Mouse (Mus musculus): ENCODE results near the gene Naxd.
A peak's percentile ranks its signal among the peaks of the same experiment; 100 is the strongest.
"Not testable (repeated sequence)": the region's sequence is repeated elsewhere in the genome, so short reads cannot be mapped to it uniquely, and the experiment has no call there.

Gene Naxd

DNA sequence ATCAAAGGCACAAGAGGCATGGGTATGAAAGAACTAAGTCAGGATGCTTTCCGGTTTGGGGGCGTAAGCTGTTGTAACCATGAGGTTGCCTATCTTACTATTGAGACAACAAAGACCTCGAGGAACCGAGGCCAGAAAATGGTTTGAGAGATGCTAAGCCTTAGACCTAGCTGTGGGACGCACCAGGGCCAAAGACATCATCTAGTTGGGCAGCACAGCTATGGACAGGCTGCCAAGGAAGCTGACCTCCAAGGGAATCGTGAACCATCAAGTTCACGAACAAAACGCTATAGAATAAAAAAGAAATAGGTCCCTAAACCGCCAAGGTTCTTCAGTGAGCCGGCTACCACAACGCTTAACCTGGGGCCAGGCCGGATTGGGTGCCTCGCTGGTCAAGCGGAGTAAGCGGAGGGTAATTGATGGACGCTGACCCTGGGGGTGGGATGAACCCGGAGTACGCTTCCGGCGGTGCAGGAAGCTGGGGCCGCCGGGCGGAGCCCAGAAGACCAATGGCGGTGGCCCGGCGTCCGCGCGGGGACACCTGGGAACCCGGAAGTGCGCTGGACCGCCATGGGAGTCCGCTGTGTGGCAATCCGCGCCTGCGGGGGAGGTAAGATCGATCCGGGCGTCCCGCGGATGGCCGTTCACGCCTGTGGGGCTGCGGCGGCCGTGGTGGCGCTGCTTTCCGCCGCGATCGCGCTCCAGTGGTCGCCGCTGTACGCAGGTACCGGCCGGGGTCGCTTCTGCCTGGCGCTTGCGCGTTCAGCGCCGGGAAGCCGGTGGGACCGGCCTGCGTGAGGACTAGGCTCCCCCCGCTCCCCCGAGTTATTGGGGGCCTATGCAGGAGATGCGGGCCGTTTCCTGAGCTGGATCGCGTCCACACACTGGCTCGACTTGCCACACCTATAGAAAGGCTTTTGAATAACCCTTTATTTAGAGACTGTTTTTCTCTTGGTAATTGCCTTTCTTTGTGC lies at the start of gene Naxd:
Gene Naxd (plus strand): TSS at position 490 of the 974 bp plus-strand sequence.
- peak; percentile 92 to 95 for DNase-seq

DNA sequence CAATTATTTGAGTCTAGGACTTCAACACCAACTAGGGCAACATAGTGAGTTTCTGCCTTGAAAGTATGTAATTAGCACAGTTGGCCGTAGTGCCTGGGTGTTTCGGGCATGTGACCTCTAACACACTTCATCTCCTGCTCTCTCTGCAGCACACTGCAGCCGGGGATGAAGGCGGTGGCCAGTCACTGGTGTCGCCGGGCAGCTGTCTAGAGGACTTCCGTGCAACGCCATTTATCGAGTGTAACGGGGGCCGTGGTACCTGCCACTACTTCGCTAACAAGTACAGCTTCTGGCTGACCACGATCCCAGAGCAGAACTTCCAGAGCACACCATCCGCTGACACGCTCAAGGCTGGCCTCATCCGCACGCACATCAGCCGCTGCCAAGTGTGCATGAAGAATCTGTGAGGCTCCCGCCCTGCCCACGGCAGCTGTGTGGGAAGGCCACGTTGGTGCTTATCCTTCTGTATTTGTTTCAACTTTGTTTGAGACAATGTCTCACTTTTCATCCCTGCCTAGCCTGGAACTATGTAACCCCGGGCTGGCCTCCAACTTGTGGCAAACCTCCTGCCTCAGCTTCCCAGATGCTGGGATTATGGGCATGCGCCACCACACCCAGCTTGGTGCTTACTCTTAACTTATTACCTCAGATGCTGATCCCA lies 49.3 kb upstream of the Naxd start:
- DNase-seq = no peak

DNA sequence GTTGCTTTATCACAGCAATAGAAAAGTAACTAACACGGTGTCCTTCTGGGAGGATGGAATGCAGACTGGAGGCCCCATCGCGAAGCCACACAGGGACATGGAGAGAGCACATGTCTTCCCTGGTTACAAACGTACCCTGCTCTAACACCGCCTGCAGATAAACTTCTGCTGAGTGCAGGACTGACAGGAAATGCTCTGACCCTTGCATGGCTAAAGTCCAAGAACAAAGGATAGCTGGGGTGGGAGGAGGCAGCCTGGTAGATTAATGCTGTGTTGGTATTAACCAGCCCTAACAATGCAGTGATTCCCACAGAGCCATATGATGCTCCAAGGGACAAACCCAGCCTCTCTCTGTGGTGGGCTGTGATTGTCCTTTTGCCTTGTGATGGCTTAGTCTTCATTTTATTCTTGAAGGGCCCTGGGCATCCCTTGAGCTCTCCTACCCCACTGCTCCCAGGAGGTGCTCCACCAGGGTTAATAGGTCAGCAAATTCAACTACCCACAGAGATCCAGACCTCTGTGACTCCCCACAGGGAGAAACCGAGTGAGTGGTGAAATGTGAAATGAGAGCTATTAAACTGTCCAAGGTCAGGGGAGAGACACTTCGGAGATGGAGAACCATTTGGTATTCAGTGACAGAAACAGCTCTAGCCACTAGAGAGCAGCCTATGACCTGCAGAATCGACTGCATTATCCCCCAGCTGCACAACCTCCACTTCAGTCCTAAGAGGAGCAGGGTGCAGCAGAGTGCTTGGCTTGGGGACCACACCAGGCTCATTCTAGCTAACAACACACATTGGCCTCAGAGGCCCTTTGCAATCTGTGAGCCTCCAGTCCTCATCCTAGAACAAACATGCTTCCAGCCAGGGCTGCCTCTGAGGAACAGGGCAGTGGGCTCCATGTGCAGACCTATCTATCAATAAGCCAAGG lies 46.9 kb upstream of the Naxd start:
- no peak for DNase-seq

DNA sequence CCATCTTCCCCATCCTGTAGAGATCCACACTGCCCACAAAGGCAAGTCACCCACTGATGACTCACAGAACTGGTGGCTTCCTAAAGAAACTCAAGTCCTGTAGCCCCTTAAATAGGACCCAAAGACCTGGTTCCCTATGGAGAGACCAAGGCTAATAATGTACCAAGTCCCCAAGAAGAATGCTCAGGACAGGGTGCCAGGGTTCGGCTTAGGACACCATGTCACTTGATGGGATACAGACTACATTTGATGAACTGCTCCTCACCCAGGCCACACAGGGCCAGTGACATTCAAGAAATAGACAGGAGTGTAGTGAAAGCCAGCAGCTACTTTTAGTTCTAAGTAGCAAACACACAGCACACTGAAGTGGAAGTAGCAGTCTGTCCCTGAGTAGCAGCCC lies 45.2 kb upstream of the Naxd start:
- DNase-seq = no peak

DNA sequence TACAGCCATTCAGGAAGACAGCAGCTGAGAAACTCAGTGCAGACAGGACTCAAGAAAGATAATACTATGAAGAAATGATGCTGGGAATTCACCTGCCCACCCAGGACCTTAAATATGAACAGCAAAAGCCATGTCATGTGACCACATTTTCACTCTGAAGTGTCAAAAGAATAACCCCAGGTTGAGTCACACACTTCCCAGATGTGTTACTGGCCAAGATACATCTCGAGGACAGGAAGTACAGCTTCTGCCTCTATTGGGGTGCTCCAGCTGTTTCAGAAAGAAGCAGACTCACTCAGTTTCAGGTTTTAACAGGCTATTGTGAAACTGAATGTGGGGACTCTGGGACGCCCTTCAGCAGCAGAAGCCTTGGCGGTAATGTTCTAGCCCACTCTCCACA lies 44.7 kb upstream of the Naxd start:
- DNase-seq = no peak

DNA sequence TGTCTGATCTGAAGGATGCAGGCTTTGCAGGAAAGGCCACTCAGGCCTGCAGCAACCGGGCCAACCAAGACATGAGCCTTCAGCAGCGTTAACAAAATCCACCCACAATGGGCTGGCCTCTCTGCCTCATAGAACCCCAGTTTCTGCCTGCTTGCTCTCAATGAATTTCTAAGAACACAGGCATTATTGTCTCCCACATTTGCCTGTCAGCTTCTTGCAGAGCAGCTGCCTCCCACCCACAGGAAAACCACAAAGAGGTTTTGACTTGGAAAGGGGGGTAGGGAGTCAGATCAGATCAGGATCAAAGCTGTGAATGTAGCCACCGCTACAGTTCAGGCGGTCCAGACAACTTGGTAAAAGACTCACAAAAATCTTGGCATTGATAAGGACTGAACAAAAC lies 44.3 kb upstream of the Naxd start:
- DNase-seq = no peak

DNA sequence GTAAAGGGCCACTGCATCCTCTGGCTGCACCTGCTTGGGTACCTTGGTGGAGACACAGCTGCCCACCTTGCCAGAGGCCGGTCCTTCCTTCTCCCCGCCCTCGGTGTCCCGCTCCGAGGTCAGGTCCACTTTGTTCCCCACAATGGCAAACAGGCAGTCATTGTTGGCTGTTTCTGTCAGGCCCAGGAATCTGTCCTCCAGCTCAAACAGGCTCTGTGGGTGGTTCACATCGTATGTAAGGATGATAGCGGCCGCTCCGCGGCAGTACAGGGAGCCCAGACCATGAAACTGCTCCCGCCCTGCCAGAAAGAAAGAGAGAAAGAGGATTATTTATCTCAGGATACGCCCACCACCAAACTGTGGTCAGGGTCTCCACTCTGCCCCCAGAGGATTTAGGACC lies 43.1 kb upstream of the Naxd start:
- DNase-seq = no peak

DNA sequence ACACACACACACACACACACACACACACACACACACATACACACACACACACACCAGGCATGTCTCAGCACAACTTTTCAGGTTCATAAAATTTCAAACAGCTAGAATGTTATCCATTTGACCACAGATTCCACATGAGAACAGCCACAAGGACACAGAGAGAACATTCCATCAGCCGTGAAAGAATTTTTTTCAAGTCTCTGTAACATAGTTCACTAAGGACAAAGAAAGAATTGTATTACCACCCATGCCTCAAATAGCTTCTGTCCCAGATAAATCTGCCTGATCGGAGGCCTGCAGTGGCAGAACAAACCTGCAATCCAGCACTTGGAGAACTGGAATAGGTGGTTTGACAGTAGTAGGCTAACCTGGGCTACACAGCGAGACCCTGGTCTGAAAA lies 40.0 kb upstream of the Naxd start:
- DNase-seq = no peak

DNA sequence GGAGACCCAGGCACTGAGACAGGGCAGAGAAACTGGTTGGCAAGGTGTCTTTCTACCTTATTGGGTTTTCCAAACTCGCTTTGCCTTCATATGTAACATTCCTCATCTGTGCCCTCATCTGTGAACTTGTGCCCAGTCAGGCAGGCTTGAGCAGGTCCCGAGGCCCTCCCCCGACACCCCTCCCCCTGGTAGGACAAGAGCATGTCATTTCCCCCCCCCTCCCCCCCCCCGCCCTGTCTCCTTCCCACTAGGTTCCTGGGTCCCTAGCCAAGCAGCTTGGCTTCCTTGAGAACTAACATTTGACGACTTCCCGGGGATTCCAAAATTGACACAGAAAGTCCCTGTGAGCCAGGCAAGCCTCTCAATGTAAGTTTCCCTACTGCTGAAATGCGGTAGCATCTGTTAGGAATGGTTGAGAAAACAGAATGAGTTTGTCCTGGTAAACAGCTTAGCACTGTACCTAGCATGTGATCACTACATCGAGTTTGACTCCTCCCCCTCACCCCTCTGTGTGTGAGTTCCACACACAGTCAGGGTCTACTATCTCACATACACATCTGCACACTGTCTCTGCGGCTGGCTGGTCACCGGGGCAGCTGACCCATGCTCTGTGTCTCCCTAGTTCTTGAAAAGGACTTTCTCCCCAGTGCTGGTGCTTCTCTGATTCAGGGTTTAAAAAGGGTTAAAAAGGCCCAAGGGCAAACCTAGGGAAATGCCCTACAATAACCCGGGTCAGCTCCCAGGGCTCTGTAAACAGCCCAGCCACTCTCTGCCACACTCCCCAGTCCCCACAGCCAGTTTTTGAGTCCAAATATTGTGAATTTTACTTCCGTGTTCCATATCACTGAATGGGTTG lies 39.1 kb upstream of the Naxd start:
- DNase-seq = peak; percentile 20 to 56

DNA sequence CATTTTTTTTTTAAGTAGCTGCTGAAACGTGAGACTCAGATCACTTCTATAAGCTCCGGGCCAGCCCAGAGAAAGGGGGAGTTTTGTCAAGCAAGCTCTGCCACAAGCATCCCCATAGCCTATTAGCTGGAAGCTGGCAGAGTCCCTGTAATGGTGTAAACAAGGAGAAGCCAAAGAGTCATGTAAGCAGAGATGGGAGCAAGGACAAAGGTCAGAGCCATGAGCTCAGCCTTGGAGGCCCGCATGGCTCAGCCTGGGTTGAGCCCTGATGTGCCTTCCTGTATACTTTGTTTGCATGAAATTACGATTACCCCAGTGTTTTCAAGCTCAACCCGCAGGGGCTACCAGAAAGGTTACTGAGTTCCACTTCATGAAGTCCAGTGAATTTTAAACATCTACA lies 38.3 kb upstream of the Naxd start:
- DNase-seq = no peak

DNA sequence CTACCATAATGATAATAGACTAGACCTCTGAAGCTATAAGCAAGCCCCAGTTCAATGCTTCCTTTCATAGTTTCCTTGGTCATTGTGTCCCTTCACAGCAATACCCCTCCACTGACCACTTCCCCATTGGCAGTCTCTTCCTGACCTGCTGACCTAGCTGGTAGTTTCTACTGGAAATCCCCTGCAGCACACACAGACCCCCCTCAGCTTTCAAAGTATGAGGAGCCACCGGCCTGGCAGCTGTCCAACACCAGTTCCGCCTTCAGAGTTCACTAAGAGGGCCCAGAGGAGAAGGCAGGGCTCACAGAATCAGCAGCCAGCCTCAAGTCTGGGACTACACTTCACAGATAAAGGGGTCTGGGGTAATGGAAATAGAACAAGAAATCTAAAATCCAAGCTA lies 36.4 kb upstream of the Naxd start:
- peak; percentile 54 to 63 for DNase-seq

DNA sequence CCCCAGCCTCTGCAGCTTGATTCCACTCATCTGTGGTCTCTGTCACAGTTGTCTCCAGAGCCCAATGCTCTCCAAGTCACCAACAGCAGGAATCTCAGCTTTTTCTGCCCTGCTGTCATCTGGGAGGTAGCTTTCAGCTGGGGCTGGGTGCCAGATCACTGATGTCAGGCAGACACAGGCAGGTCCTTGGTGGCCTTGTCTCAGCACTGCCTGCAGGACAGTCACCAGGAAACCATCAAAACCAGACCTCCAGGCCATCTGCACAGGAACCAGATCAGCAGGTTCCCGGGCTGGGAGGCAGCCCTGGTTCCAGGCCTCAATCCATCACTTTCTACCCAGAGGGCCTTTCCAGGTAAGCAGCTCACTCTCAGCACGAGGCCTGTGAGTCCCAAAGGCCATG lies 35.5 kb upstream of the Naxd start:
- no peak for DNase-seq

DNA sequence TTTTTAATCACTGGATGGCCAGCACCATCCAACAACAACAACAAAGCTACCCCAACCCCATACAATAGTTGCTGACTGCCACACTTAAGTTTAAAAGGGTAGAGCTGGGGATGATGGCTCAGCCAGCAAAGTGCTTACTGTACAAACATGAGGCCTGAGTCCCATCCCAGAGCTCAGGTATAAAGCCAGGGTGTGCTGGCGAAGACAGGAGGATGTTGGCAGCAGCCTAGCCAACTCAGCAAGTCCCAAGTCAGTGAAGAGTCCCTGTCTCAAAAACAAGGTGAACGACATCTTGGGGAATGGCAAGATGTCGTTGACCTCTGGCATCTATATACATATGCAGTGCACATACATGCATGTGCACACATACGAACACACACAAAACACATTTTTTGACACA lies 34.7 kb upstream of the Naxd start:
- no peak for DNase-seq

DNA sequence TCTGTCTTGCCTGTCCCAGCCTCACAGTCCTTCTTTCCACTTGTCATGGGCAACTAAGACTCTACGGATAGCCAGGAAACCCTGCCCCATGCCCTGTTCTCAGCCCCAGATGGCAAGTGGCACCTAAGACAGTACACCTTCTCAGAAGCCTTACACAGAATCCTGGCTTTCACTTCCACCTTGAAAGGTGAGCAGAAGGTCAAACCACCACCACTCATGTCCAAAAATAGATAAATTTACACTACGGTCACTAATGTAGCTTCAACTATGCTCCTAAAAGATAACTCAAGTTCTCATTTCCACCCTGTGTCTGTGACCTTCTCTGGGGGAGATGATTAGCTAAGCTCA lies 33.8 kb upstream of the Naxd start:
- DNase-seq = no peak

DNA sequence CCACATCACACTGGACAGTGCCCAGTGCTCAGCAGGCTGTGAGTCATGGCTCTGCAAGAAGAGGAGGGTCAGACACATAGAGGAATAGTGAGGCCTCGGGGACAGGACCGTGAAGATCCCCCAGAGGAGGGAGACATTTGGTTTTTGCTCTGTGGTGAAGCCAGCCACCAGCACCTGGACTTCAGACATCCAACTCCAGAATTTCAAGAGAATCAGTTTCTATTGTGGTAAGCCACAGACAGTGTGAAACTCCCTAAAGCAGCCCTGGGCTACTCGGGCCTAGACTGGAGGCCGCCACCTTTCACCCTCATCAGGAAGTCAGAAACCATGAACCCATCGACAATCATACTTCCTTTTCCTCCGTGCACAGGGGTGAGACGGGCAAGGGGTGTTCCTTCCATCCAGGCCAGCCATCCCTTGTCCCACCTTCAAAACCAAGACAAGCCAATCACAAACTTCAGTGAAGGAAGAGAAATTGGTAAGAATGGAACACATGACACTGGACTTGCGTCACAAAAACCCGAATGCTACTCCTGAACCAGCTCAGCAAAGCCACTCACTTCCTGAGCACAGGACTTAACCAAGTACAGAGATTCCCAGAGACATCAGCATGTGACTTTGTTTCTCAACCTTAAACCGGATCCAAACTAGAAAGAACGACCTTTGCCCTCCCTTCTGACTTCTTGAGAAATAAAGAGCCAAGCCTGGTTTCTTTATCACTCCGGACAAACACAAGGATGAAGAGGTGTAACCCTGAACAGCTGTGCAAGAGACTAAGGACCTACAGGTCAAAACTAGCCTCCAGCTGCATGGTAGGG lies 33.2 kb upstream of the Naxd start:
- peak; percentile 67 to 68 for DNase-seq

DNA sequence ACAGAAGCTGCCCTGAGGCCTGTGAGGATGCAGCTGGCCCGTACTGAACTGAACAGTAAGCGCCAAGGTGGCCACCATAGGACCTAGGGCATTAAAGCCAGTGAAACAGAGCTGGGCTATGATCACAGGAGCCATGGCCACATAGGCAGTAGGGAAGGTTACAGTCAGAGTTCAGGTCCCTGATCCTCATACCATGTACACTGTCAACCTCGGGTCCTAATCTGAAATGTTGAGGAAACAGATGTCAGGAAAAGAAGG lies 32.7 kb upstream of the Naxd start:
- no peak for DNase-seq

DNA sequence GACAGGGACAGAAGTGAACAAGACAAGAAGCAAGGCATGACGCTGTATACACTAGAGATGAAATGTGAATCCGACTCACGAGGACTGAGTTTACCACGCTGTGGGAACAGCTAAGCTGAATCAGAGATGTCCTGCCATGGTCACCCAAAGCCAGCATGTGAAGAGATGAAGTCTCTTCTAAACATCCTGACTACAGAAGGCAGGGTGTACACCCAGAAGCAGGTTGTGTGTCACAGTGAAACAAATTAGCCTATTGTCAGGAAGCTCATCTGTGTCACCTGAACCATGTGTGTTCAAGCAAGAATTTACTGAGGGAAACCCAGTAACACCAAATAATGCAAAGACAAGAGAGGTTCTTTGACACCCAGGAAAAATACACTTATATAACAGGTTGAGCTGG lies 31.7 kb upstream of the Naxd start:
- no peak for DNase-seq

DNA sequence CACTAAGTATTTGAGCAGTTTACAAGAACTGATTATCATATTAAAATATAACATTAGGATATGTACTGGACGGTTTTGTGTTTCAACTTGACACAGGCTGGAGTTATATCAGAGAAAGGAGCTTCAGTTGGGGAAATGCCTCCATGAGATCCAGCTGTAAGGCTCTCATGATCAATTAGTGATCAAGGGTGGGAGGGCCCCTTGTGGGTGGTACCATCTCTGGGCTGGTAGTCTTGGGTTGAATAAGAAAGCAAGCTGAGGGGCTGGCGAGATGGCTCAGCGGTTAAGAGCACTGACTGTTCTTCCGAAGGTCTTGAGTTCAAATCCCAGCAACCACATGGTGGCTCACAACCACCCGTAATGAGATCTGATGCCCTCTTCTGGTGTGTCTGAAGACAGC lies 30.8 kb upstream of the Naxd start:
- not testable (repeated sequence) for DNase-seq

DNA sequence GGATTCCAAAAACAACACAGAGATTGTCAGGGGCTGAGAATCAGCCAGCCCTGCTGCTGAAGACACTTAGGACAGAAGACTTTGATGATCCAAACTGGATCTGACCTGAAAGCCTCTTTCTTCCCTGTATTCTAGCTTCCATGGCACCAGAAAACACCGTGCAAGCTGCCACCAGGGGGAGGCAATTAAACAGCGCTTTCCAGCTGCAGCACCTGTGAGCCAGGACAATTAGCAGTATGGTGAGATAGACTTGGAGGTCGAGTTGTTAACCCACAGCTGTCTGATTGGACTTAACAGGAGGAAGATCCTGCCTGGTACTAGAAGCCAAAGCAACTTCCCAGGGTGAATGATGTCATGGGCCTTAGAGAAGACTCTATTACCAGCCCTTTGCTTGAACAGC lies 28.2 kb upstream of the Naxd start:
- DNase-seq = peak; percentile 58 to 65

DNA sequence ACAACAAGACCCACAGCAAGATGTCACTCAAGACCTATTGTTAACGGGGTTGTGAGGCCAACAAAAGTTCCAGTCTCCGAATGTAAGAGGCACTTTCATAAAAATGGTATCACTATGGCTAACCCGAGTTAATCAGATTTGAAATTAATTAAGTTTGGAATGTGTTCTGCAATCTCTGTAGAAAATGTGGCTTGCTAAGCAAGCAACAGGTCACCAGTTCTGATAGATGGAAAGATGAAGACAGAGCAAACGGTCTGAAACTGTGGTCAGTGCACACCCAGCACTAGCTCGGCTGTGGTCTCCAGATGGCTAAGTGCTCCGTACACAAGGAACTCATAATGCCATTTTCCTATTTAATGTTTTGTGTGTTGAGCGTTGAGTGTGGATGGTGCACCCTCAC lies 26.6 kb upstream of the Naxd start:
- DNase-seq = no peak

DNA sequence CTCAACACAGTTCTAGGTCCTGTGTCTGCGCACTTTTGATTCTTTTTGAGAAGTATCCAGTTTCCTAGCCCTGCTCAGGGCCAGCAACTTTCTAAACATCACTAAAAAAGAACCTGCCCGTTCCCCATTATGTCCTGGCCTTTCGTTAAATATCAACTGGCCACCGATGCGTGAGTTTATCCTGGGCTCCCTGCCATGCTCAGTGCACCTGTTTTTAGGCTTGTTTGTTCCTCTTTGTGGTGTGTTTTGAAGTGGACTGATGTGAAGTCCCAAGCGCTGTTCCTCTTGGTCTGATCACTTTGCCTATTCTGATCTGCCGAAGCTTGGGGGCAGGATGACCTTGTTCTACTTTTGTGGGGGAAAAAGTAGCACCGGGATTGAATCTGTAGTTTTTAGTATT lies 26.0 kb upstream of the Naxd start:
- no peak for DNase-seq

DNA sequence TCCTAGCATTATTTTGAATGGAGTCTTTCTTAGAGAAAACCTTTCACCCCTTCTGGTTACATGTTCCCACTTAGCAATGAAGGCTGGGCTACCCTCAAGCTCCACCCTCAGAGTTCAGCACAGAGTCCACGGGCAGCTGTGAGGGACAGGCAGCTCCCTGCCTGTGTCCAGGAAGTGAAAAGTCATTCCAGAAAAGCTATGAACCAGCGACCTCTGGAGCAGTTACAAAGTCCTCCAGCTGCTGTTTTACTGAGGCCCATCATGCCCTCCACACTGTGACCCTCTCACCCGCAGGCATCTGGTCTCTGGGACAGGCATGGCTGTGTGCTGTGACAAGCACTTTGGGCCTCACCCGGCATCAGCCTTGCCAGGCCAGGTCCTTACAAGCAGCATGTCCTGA lies 24.2 kb upstream of the Naxd start:
- DNase-seq = peak; percentile 71 to 82

All from lung, adult 18-20 months (tissue).